Mouse (Mus musculus) embryo, embryonic 9.5 days (tissue): ENCODE measurements around the gene Fbxo40.
A peak's percentile ranks its signal among the peaks of the same experiment; 100 is the strongest.

Experiments
- DNase-seq: peaks from one replicate; pipeline ENCODE4 v3.0.0-alpha.2; 2017; ENCODE audit errors: extremely low spot score

Gene Fbxo40

GRCm38 (mm10) chr16:36989999-36990625 is at the start of gene Fbxo40:
TSS of gene Fbxo40 (minus strand) at chr16:36990467.
- no peak for DNase-seq

- no peak for DNase-seq
Observed at GRCm38 (mm10) chr16:37034751-37035150, 44.5 kb upstream of the Fbxo40 start.

GRCm38 (mm10) chr16:37031996-37032395 is 41.7 kb upstream of the Fbxo40 start:
- DNase-seq: no peak

GRCm38 (mm10) chr16:37027581-37027980 is 37.3 kb upstream of the Fbxo40 start:
- DNase-seq: no peak

GRCm38 (mm10) chr16:37012336-37012735 is 22.1 kb upstream of the Fbxo40 start:
- no peak for DNase-seq

- DNase-seq: no peak
Observed at GRCm38 (mm10) chr16:37011922-37012289, 21.6 kb upstream of the Fbxo40 start.

GRCm38 (mm10) chr16:37011061-37011921 is 21.0 kb upstream of the Fbxo40 start, which contains the start of gene Polq:
TSS of gene Polq (plus strand) at chr16:37011786.
- DNase-seq: peak; percentile 94

- peak; percentile 48 for DNase-seq
Observed at GRCm38 (mm10) chr16:37010370-37010769, 20.1 kb upstream of the Fbxo40 start.

GRCm38 (mm10) chr16:37009262-37009661 is 19.0 kb upstream of the Fbxo40 start:
- DNase-seq: no peak

- DNase-seq: no peak
Observed at GRCm38 (mm10) chr16:36999366-36999972, 9.2 kb upstream of the Fbxo40 start.

GRCm38 (mm10) chr16:36997650-36998049 is 7.4 kb upstream of the Fbxo40 start:
- no peak for DNase-seq

- DNase-seq: no peak
Observed at GRCm38 (mm10) chr16:36989493-36989892, 774 bp downstream of the Fbxo40 start.

GRCm38 (mm10) chr16:36988066-36988465 is 2.2 kb downstream of the Fbxo40 start:
- DNase-seq: no peak

- no peak for DNase-seq
Observed at GRCm38 (mm10) chr16:36987399-36987798, 2.9 kb downstream of the Fbxo40 start.

GRCm38 (mm10) chr16:36985636-36986042 is 4.6 kb downstream of the Fbxo40 start:
- DNase-seq: no peak

- no peak for DNase-seq
Observed at GRCm38 (mm10) chr16:36983796-36984195, 6.5 kb downstream of the Fbxo40 start.

- DNase-seq: no peak
Observed at GRCm38 (mm10) chr16:36979127-36979526, 11.1 kb downstream of the Fbxo40 start.

GRCm38 (mm10) chr16:36963415-36963814 is 26.9 kb downstream of the Fbxo40 start:
- DNase-seq: no peak

- no peak for DNase-seq
Observed at GRCm38 (mm10) chr16:36955106-36955505, 35.2 kb downstream of the Fbxo40 start.

- no peak for DNase-seq
Observed at GRCm38 (mm10) chr16:36951029-36951428, 39.2 kb downstream of the Fbxo40 start.

GRCm38 (mm10) chr16:36949614-36950336 is 40.5 kb downstream of the Fbxo40 start:
- no peak for DNase-seq

- no peak for DNase-seq
Observed at GRCm38 (mm10) chr16:36947646-36948197, 42.5 kb downstream of the Fbxo40 start.
